ENCODE assay signal across 8 mouse cellular contexts in the genomic region with DNA sequence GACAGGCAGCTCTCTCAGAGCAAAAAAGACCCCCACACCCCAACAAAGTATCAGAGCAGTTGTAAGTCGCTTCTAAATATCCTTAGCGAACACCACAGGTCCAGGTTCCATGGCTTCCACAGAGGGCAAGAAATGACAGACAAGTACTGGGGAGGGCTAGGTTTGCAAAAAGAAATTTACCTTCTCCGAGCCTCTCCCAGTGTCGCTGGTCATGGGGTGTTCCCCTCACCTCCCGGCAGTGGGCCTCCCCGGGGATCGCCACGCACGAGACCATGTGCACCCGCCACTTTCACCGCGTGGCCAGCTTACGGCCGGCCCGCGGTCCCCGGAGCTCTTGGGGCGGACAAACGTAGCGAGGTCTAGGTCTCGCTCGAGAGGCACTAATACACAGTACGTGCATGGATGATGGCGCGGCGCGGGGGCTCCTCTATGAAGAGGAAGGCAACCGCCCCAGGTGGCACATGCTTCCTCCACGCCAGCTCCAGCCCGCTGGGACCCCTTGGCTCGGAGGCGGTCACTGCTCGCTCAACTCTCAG. TPM values are rescaled to one million over a fixed set of nuclear protein-coding genes. Genes with fewer than 3 reads are reported as not detected.
DNase-seq lines count a peak whose midpoint lies in the region; ATAC-seq and TF ChIP-seq lines count a peak whose summit lies in the region.

No protein-coding gene starts in this region.

- no peak for TF ChIP-seq POLR2A in CH12.LX (IDR thresholded peaks at IDR 0.05; ENCODE audit: low read depth, low read length)
- TF ChIP-seq POLR2A in limb, embryonic 14.5 days (IDR thresholded peaks at IDR 0.05; ENCODE audit: borderline replicate concordance, extremely low read depth, insufficient read depth, insufficient read length) = no peak
- 0 out of 2 replicates have a peak, but pooled peaks have one; percentile 46 for TF ChIP-seq POLR2A in olfactory bulb, adult 2 months (IDR thresholded peaks at IDR 0.05; ENCODE audit: insufficient read depth, low read depth, low read length)

- H3K4me1 ChIP-seq in heart, embryonic 12.5 days (replicated peaks) = peaks cover 26% of the 10 kb centered on the region
- peaks cover 12 to 27% of the 10 kb centered on the region in 2 experiments for H3K4me1 ChIP-seq in CH12.LX (ENCODE audit: control insufficient read depth in 1 of 2, insufficient read depth in 2 of 2)
- H3K4me1 ChIP-seq in erythroblast, embryonic 14.5 days (ENCODE audit: control insufficient read depth) = peaks cover 42% of the 10 kb centered on the region
- peaks cover 18% of the 10 kb centered on the region for H3K4me1 ChIP-seq in limb, embryonic 14.5 days (ENCODE audit: control insufficient read depth, insufficient read depth, low read length)
- peaks cover 4% of the 10 kb centered on the region; the same call in 1 of the 2 replicates for H3K4me1 ChIP-seq in olfactory bulb, adult 2 months (ENCODE audit: control insufficient read depth, insufficient read depth, low read length)

- in situ Hi-C loops in CH12.LX (cut with MboI; ENCODE audit: low pct_ligation_motif_present, low pct_unique_long_range_greater_than_20kb, low sequenced_read_pairs) = no loop called here

- intact Hi-C loops in heart, postnatal 36 days (cut with DNase I) = loop anchor here (5.0 kb wide), 1 partner anchor 114 kb away; a partner anchor contains a TSS

- H3K9me3 ChIP-seq in heart, embryonic 12.5 days (replicated peaks) = no peaks in the 10 kb centered on the region
- H3K9me3 ChIP-seq in CH12.LX (replicated peaks; ENCODE audit: low read length) = no peaks in the 10 kb centered on the region
- H3K9me3 ChIP-seq in erythroblast, embryonic 14.5 days (ENCODE audit: control insufficient read depth, low read length) = no peaks in the 10 kb centered on the region
- H3K9me3 ChIP-seq in limb, embryonic 14.5 days (ENCODE audit: control insufficient read depth, low read length) = no peaks in the 10 kb centered on the region

- no peak for DNase-seq in heart, postnatal 36 days
- no peak for DNase-seq in CH12.LX (ENCODE audit: extremely low read depth)
- DNase-seq in limb, embryonic 14.5 days (ENCODE audit: low spot score) = no peak
- DNase-seq in urinary bladder, adult 2 months (ENCODE audit: low spot score) = no peak
- no peak for DNase-seq in kidney, adult 18-20 months

- H3K4me2 ChIP-seq in heart, embryonic 12.5 days = peak overlapping the region; percentile 77
- H3K4me2 ChIP-seq in CH12.LX (ENCODE audit: insufficient read depth, low read depth, poor library complexity, severe bottlenecking) = peak overlapping the region; percentile 88
- H3K4me2 ChIP-seq in limb, embryonic 14.5 days (replicated peaks; ENCODE audit: low read depth, low read length, severe bottlenecking) = peak overlapping the region; percentile 53

- H3K27ac ChIP-seq in heart, embryonic 12.5 days (ENCODE audit: poor library complexity, severe bottlenecking) = peak overlapping the region; percentile 92
- H3K27ac ChIP-seq in CH12.LX (ENCODE audit: insufficient read depth, low read depth) = peak overlapping the region; percentile 61
- H3K27ac ChIP-seq in limb, embryonic 14.5 days (replicated peaks; ENCODE audit: low read depth, low read length) = peak overlapping the region; percentile 93
- no peak overlapping the region; the same call in 1 of the 2 replicates for H3K27ac ChIP-seq in olfactory bulb, adult 2 months (ENCODE audit: insufficient read depth, low read depth, low read length)

- peak overlapping the region; percentile 98 for H3K4me3 ChIP-seq in heart, embryonic 12.5 days
- H3K4me3 ChIP-seq in CH12.LX (replicated peaks in 1 of 3; ENCODE audit: low read depth in 2 of 3, low read length in 2 of 3, poor library complexity in 1 of 3) = peak overlapping the region; percentile 77 to 97 (median 96)
- H3K4me3 ChIP-seq in erythroblast, embryonic 14.5 days (replicated peaks) = peak overlapping the region; percentile 90
- peak overlapping the region; percentile 89 for H3K4me3 ChIP-seq in limb, embryonic 14.5 days (replicated peaks; ENCODE audit: low read length)
- peak overlapping the region; percentile 91 for H3K4me3 ChIP-seq in olfactory bulb, adult 2 months (ENCODE audit: insufficient read depth, low read depth, low read length)

- under 1% methylated on average over 33 of the region's 33 CpGs for WGBS in heart, embryonic 12.5 days
- 0% methylated on average over 33 of the region's 33 CpGs for WGBS in limb, embryonic 14.5 days
- WGBS in olfactory bulb, adult 2 months = under 1% methylated on average over 33 of the region's 33 CpGs

- ATAC-seq in heart, embryonic 12.5 days (ENCODE audit: insufficient number of reproducible peaks, low FRiP score) = peak; percentile 58
- ATAC-seq in limb, embryonic 14.5 days (ENCODE audit: low FRiP score, low read depth) = peak; percentile 33

- H3K9ac ChIP-seq in heart, embryonic 12.5 days = peak overlapping the region; percentile 97
- peak overlapping the region; percentile 56 for H3K9ac ChIP-seq in CH12.LX (ENCODE audit: insufficient read depth, low read depth)
- peak overlapping the region; percentile 84 for H3K9ac ChIP-seq in limb, embryonic 14.5 days (ENCODE audit: low read depth, low read length, severe bottlenecking)

- TF ChIP-seq RAD21 in CH12.LX (IDR thresholded peaks at IDR 0.05; ENCODE audit: low read depth, low read length) = no peak

- peaks cover 38% of the 10 kb centered on the region for H3K79me2 ChIP-seq in CH12.LX (replicated peaks; ENCODE audit: control insufficient read depth, extremely low read depth, insufficient read depth, poor library complexity, severe bottlenecking)

- no peak for TF ChIP-seq CTCF in CH12.LX (conservative IDR thresholded peaks at IDR 0.05 in 1 of 2, IDR thresholded peaks at IDR 0.05 in 1 of 2; ENCODE audit: low read depth in 2 of 2, low read length in 2 of 2)
- 0 out of 2 replicates have a peak, but pooled peaks have one; percentile 10 for TF ChIP-seq CTCF in olfactory bulb, adult 2 months (IDR thresholded peaks at IDR 0.05; ENCODE audit: insufficient read depth, low read depth, low read length)

- no peak for TF ChIP-seq EP300 in CH12.LX (IDR thresholded peaks at IDR 0.05; ENCODE audit: low read length)

- dilution Hi-C loops in CH12.LX (cut with MboI; ENCODE audit: extremely low pct_ligation_motif_present, extremely low pct_unique_long_range_greater_than_20kb, low sequenced_read_pairs) = no loop called here

- H3K36me3 ChIP-seq in heart, embryonic 12.5 days = no peaks in the 10 kb centered on the region
- peaks cover 0 to 18% of the 10 kb centered on the region in 2 experiments for H3K36me3 ChIP-seq in CH12.LX (replicated peaks in 1 of 2; ENCODE audit: control insufficient read depth in 1 of 2, insufficient read depth in 1 of 2, low read length in 1 of 2)
- no peaks in the 10 kb centered on the region for H3K36me3 ChIP-seq in erythroblast, embryonic 14.5 days (ENCODE audit: control insufficient read depth)
- no peaks in the 10 kb centered on the region for H3K36me3 ChIP-seq in limb, embryonic 14.5 days (ENCODE audit: control insufficient read depth, insufficient read depth, low read length)

- H3K27me3 ChIP-seq in heart, embryonic 12.5 days (replicated peaks) = no peaks in the 10 kb centered on the region
- no peaks in the 10 kb centered on the region for H3K27me3 ChIP-seq in CH12.LX (replicated peaks)
- H3K27me3 ChIP-seq in erythroblast, embryonic 14.5 days (ENCODE audit: control insufficient read depth) = no peaks in the 10 kb centered on the region
- H3K27me3 ChIP-seq in limb, embryonic 14.5 days (ENCODE audit: control insufficient read depth, insufficient read depth, low read length) = no peaks in the 10 kb centered on the region

TF ChIP-seq in CH12.LX, 34 proteins besides CTCF, POLR2A, EP300 and RAD21 (continues in another document):
- TF ChIP-seq MYC (IDR thresholded peaks at IDR 0.05; ENCODE audit: low read depth, low read length) (peak; percentile 90), GABPA (IDR thresholded peaks at IDR 0.05; ENCODE audit: insufficient replicate concordance, low read depth, low read length) (no peak), NELFE (IDR thresholded peaks at IDR 0.05; ENCODE audit: low read depth, low read length) (no peak), BHLHE40 (IDR thresholded peaks at IDR 0.05; ENCODE audit: low read depth, low read length) (peak; percentile 86), TBP (conservative IDR thresholded peaks at IDR 0.05; ENCODE audit: low read depth, low read length) (no peak), POLR2AphosphoS2 (IDR thresholded peaks at IDR 0.05; ENCODE audit: low read depth, low read length) (no peak), NRF1 (IDR thresholded peaks at IDR 0.05; ENCODE audit: low read depth, low read length) (no peak), CHD2 (IDR thresholded peaks at IDR 0.05; ENCODE audit: low read length) (no peak), MAX (IDR thresholded peaks at IDR 0.05; ENCODE audit: low read length) (peak; percentile 61; the same call in 1 of the 2 replicates), UBTF (IDR thresholded peaks at IDR 0.05; ENCODE audit: low read depth, low read length) (peak; percentile 68; the same call in 1 of the 2 replicates), MXI1 (IDR thresholded peaks at IDR 0.05; ENCODE audit: low read depth, low read length) (peak; percentile 88)

RNA-seq across cellular contexts. Expression of a gene that starts 0.7 kb away (rescaled TPM):
- 26.7 and 27.6 TPM in 2 replicates for polyA plus RNA-seq in heart, embryonic 12.5 days (2016; fragmentation: Nextera tagmentation; extraction: Ambion mirVana)
- total RNA-seq in heart, postnatal 36 days (2021) = 10 to 100 TPM; 14.5 to 17.2 TPM
- total RNA-seq in CH12.LX (2012; rRNA removed) (13.8 and 14.8 TPM in 2 replicates), CH12.LX (2014; rRNA removed) (19.1 and 20.9 TPM in 2 replicates)
- polyA plus RNA-seq in CH12.LX (2012; ENCODE audit: insufficient read length, low read depth) = 16.7 and 16.8 TPM in 2 replicates
- 0.04 and 0.07 TPM in 2 replicates for polyA plus RNA-seq in erythroblast, embryonic 14.5 days (2012)
- 16.9 and 21.8 TPM in 2 replicates for polyA plus RNA-seq in limb, embryonic 14.5 days (2012; rRNA removed)
- polyA plus RNA-seq in limb, embryonic 14.5 days (2014; fragmentation: Nextera tagmentation; extraction: Ambion mirVana) = 33.8 and 37.8 TPM in 2 replicates
- not detected in 2 replicates for polyA plus RNA-seq in olfactory bulb, adult 2 months (2012; ENCODE audit: insufficient read depth, insufficient read length, low replicate concordance, missing spikeins)
- 36.2 and 43.3 TPM in 2 replicates for polyA plus RNA-seq in urinary bladder, adult 2 months (2012; rRNA removed)

RNA-seq across cellular contexts. Expression of a gene that starts 1.7 kb away (rescaled TPM):
- 213 and 218 TPM in 2 replicates for polyA plus RNA-seq in heart, embryonic 12.5 days (2016; fragmentation: Nextera tagmentation; extraction: Ambion mirVana)
- 100 to 1,000 TPM; 170 to 180 TPM for total RNA-seq in heart, postnatal 36 days (2021)
- total RNA-seq in CH12.LX (2012; rRNA removed) (161 and 192 TPM in 2 replicates), CH12.LX (2014; rRNA removed) (412 and 424 TPM in 2 replicates)
- 254 and 275 TPM in 2 replicates for polyA plus RNA-seq in CH12.LX (2012; ENCODE audit: insufficient read length, low read depth)
- polyA plus RNA-seq in erythroblast, embryonic 14.5 days (2012) = 0.20 and 0.22 TPM in 2 replicates
- polyA plus RNA-seq in limb, embryonic 14.5 days (2012; rRNA removed) = 81.1 and 112 TPM in 2 replicates
- polyA plus RNA-seq in limb, embryonic 14.5 days (2014; fragmentation: Nextera tagmentation; extraction: Ambion mirVana) = 183 and 204 TPM in 2 replicates
- polyA plus RNA-seq in olfactory bulb, adult 2 months (2012; ENCODE audit: insufficient read depth, insufficient read length, low replicate concordance, missing spikeins) = not detected in 2 replicates
- polyA plus RNA-seq in urinary bladder, adult 2 months (2012; rRNA removed) = 70.7 and 72.9 TPM in 2 replicates

Comparison
In these comparisons a context has a peak if more than half of its experiments do, and no peak if none do; other contexts are left out.
1. RNA of a gene that starts 1.7 kb away (polyA plus RNA-seq): 254 to 275 TPM in CH12.LX, 213 to 218 TPM in heart, embryonic 12.5 days, 81.1 to 204 TPM in limb, embryonic 14.5 days and 70.7 to 72.9 TPM in urinary bladder, adult 2 months; 0.20 to 0.22 TPM in erythroblast, embryonic 14.5 days and not detected in olfactory bulb, adult 2 months; every median in the first group is over 10 times any median in the second.
2. Peak in every context shown above with its lines, with median percentiles within 50 percentile points of each other: H3K4me2 ChIP-seq, H3K4me3 ChIP-seq and H3K9ac ChIP-seq.